Mouse (Mus musculus): ENCODE measurements around the gene Senp1.

Gene Senp1

DNA sequence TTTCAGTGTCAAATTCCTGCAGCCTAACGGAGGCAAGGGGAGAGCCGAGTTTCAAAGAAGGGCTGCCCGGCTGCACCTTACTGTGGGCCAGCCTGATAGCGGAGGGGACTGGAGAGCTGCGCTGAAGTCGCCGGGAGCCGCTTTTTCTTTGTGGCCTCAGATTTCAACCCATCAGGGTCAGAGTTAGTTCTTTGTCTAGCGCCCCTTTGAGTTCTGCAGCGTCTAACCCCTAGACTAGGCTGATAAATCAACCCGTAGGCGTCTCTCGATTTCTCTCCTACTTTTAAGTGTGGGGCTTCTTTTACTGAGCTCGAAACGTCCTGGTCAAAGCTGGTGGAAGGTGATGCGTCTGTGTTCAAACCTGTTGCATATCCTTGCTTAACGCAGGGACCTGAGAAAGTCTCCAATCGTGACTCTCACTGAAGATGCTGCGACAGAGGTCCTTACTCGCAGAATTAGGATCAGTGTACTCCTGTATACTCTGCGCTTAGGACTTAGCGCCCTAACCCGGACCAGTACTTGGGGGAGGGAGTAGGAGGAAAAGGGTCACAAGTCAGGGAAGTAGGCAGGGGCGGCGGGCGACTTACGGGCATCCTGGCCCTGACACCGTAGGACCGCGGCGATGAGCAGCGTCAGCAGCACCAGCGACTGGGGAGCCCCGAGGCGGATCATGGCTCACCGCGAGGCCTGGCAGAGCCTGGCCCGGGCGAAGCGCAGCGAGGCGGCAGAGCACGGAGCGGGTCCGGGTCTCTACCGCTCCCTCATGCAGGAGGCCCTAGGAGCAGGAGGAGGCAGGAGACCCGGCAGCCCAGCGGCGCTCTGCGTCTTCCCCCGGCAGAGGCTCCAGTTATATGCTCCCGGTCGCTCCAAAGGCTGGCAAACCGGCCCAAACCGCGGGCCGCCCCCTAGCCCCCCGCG is 89.5 kb downstream of the Senp1 start, which contains the start of gene Col2a1:
Gene Col2a1, minus strand, starts transcription at position 874 of the 918 bp plus-strand sequence.
- TF ChIP-seq GATA4 (IDR thresholded peaks at IDR 0.05; ENCODE audit: insufficient replicate concordance, low read length): no peak

DNA sequence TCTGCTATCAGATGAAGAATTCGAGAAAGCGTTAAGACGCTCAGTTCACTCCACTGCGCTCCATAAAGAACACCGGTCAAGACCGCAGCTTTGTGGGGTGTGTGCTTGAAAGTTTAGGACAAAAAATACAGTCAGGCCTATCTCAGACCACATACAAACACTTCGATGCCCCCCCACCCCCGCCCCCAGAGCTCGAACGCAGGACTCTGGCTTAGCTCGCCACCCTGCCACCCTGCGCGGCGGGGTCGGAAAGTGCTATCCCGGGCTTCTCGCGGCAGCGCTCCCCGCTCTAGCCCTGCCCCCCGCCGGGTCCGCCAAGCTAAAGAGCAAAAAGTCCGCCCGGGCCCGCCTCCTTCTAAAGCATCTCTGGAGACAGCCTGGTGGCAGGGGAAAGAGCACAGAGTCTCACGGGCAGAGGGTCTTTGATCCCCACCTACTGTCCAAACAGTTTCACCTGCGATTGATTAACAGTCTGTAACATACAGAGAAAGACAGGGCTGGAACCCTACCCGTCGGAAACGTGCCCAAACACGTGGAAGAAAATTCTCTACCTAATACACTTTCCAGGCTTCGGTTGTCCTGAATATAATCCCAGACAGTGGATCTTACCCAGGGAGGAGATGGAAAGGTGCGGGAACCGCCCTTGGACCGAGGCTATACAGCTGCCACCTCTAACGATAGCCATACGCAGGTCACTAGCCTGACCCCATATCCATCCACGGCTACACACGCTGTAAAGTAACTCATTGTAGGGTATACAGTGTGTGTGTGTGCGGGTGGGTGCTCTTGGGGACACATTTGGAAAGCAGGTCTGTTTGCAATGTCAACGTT is 90.3 kb downstream of the Senp1 start:
- no peak for TF ChIP-seq GATA4 (IDR thresholded peaks at IDR 0.05; ENCODE audit: insufficient replicate concordance, low read length)

DNA sequence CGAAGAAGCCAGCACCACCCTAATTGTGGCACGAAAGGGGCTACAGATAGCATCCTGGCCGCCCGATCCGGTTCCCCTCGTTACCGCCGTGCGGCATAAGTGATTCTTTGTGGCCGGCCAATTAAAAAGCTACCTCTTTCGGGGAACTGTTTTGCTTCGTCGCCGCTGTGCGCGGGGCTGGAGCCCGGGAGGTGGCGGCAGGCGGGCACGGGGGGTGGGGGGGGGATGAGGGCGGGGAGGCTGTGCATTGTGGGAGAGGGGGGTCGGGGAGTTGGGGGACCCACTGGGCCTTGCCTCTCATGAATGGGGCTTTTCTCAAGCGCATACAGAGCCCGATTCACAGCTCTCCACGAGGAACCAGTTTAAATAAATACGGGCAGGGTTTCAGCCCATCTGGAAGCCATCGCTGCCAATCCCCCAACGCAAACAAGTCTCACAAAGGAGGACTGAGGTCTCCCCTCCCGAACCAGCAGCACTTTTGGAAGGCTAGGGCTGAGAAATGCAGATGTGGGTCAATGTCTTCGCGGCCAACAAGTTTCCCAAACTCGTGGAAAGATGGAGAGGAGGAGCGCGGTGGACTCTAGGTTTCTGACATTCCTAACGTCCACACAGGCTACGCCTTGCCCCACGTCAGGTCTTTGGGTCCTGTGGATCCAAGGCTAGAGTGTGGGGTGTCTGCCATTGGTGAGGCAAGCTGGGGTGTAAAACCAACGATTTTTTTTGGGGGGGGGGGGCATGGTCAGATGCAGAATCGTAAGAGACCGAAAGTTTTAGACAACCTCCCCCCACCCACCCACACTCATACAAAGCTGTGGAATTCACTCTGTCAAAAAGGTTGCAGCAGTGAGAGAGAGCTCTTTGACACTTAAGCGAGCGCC is 91.2 kb downstream of the Senp1 start:
- TF ChIP-seq GATA4 (IDR thresholded peaks at IDR 0.05; ENCODE audit: insufficient replicate concordance, low read length): no peak

DNA sequence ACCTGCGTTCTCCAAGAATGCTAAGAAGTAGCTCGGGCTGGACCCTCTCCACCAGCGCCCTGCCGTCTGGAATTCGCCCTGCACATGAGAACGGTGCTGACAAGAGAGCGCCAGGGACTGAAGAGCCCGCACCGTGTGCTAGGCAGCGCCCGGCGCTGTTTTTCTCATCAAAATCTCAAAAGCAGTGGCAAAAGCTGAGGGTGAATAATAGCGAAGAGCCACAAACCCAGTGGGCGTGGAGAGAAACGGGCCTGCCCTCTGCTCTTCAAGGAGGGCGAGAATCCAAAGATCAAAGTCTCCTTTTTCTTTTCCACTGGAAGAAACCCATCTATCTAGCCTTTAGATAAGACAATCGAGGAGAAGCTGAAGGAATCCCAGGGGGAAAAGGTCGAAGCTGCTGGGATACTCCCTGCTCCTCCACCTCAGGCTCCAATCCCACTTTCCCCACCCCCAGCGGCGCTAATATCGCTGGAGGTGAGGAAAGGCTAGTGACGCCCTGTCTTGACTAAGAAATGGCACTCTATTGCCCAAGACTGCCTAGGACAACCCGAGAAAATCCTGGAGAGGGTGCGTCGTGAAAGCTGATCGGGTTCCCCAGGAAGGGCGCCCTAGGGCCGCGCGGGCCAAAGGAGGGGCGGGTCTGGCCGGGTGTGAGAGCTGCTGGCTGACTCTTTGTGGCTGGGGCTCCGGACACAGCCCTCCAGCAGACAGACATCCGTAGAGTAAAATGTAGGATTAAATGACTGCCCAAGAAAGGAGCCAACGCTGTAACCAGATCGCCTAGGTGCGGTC is 92.0 kb downstream of the Senp1 start:
- TF ChIP-seq GATA4 (IDR thresholded peaks at IDR 0.05; ENCODE audit: insufficient replicate concordance, low read length): no peak

DNA sequence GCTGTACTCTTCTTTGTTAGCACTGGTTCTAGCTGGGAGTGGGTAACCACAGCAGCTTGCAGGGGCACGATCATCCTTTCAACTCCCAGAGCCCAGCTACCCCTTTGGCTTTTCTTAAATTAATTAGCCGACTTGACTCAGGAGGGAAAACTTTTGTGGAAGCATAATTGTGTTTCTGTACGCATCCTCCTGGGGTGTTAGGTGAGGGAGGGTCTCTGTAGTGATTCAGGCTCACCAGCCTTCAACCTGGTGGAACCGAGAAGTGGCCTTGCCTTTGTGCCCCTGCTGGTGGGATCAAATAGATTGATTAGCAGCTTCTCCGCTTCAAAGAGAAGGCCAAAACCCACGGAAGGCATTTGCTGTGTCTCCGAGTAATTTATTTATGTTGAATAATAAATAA is 93.6 kb downstream of the Senp1 start:
- no peak for TF ChIP-seq GATA4 (IDR thresholded peaks at IDR 0.05; ENCODE audit: insufficient replicate concordance, low read length)

DNA sequence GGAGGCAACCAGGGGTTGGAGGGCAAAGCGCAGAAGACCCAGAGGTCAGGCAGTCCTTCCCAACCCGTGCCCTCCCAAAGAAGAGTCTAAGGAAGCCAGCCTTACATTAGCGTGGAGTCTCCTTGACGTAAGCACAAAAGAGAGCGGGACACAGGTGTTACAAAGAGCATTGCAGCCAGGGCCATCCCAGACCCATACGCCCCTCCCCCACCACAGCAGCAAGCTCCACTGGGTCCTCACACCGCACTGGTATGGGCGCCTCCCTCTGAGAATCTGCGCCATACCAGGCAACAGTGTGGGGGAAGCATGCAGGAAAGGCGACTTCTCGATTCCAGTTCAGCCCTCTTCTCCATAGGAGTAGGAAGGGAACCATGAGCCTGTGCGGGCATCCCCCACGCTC is 94.0 kb downstream of the Senp1 start:
- no peak for TF ChIP-seq GATA4 (IDR thresholded peaks at IDR 0.05; ENCODE audit: insufficient replicate concordance, low read length)

DNA sequence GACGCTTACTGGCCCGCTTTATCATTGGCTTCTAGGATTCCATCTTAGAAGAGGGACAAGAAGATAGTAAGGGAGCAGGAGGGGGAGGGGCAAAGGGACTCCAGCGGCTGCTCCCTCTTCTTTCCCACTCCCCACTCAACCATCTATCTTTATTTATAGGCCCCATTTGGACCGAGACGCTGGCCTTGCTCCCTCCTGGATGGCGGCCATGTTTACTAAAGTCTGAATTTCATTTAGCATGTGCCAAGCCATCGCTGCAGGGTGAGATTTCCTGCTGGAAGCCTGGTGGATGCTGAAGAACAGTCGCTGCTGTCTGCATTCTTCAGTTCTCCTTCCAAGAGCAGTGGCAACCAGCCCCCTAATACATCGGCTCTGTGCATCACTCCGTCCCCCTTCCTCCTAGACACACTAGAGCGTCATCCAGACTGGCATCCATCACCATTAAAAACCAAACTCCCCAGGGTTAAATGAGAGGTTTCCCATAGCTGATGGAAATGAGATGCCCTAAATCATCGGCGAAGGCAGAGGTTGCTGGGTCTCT is 96.8 kb downstream of the Senp1 start:
- no peak for TF ChIP-seq GATA4 (IDR thresholded peaks at IDR 0.05; ENCODE audit: insufficient replicate concordance, low read length)

DNA sequence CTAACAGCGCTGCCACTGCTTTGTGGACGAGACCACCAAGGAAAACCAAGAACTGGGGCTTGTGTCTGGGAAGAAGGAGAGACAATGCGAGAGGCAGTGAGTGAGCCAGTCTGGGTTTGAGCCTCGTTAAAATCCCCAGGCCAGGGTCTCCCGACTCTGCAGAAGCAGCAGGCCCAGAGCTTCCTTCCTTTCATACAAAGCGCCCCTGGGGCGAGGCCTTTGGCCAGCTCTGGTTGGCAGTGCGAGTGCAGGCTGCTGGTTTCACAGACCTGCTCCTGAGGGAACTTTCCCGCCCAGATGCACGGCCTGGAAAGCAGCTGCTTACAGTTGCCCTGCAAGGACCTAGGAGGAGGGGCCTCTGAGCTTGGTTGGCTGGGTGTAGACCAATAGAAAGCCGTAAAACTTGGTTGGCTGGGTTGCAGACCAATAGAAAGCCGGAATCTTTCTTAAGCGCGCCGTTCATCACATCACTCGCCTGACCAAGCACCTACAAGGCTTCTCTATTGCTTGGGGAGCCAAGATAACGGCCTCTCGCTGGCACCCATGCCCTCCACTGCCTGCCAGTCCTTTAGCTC is 100.7 kb downstream of the Senp1 start:
- TF ChIP-seq GATA4 (IDR thresholded peaks at IDR 0.05; ENCODE audit: insufficient replicate concordance, low read length): no peak

DNA sequence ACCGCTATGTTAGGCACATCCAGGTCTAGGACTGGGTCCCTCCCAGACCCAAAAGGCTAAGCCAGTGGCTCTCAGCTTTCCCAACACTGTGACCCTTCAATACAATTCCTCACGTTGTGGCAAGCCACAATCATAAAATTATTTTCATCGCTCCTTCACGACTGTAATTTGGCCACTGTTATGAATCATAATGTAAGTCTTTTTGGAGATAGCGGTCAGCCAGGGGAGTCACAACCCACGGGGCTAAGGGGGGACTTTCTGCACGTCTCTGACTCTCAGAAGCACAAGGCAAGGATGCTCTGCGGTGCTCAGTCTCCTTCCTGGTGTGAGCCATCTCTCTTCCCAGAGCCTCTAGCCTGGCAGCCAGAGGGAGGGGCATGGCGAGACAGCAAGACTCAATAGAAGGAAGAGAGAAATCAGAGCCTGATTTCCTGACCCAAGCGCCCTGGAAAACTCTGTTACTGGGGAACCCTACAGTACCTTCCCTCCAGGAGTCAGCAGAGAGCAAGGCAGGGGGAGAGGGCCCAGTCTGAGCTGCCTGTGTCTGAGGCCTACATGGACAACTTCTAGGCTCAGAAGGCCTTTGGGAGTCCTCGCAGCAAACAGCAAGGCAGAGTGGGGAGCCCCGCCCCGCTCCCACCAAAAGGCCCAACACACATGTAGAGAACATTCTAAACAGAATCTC is 101.4 kb downstream of the Senp1 start:
- no peak for TF ChIP-seq GATA4 (IDR thresholded peaks at IDR 0.05; ENCODE audit: insufficient replicate concordance, low read length)

DNA sequence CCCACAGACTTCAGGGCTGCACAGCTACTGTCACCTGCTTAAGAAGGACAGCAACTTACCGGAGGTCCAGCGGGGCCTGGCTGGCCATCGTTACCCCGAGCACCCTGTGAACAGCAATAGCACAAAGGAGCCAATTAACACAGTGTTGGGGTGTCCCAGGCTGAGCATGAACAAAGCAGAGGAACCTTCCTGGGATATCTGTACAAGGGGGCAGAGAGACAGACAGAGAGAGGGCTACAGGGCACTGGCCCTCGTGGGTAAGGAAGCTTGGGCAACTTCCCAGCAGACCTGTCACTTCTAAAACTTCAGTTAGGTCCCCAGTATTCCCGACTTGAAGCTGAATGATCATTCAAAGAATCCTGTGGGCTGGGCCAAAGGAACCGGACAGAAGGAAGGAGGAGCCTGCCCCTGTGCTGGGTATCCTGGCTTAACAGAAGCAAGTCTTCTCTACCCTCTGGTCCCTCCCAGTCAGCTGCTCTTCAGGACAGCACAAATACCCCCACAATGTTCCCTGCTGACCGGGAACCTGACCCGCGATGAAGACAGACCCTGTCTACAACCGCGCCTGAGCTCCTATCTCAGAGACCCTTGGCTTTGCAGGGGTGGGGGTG is 102.2 kb downstream of the Senp1 start:
- TF ChIP-seq GATA4 (IDR thresholded peaks at IDR 0.05; ENCODE audit: insufficient replicate concordance, low read length): no peak

DNA sequence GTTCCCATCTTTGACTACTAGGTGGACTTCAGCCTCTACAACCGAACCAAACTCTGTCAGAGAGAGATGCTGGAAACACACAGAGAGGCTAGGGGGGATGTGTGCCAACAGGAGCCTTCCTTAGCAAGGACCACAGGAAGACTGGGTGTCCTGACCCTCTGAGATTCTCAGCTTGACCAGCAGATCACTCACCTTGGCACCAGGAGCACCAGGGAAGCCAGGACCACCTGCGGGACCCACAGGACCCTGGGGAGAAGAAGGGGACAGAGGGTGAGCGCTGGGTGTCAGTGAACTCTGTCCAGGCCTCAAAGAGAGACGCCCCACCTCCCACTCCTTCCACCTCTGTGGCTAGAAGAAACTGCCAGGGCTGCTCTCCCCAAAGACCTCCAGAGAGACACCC is 102.8 kb downstream of the Senp1 start:
- TF ChIP-seq GATA4 (IDR thresholded peaks at IDR 0.05; ENCODE audit: insufficient replicate concordance, low read length): no peak

DNA sequence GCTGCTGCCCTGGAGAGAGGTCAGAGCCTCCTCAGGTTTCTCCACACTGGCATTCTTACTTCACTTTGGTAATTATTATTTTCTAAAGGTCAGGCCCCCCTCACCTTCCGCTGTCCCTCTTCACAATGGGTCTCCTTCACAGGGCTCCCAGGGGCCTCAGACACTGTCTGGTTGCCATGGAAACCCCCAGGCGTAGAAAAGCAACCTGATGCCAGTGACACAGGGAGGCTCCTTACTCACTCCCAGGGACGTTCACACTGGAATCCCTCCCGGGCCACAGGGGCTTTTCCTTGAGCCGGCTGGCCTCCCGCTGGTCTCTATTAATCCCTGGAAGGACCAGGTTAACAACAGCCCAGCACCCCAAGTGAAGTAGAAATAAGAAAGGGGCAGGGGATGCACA is 103.4 kb downstream of the Senp1 start:
- no peak for TF ChIP-seq GATA4 (IDR thresholded peaks at IDR 0.05; ENCODE audit: insufficient replicate concordance, low read length)

DNA sequence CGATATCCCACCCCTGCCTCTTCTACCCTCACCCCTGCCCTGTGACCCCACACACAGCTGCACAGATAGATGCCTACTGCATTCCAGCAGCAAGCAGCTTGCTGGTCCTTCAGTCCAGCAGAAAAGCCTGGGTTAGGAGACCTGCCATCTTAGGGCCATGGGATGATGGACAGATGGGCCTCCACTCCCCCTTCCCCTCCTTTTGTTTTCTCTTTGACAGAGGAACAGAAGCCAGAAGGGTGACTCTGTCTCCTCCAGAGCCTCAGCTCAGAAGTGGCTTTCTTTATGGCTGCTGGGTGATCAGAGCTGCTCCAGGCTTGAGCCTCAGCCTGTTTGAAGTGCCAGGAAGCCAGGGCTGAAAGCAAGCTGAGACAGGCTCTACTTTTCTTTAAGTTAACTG is 104.0 kb downstream of the Senp1 start:
- TF ChIP-seq GATA4 (IDR thresholded peaks at IDR 0.05; ENCODE audit: insufficient replicate concordance, low read length): no peak
